Mouse (Mus musculus): ENCODE results near the gene Adcy6.

Adcy6 gene

GRCm38 (mm10) chr15:98609331-98610130 lies at the start of gene Adcy6:
Gene Adcy6, minus strand, starts transcription at chr15:98610076.
- DNase-seq (ENCODE audit: low read depth, low spot score) = peak; percentile 59

- no peak for DNase-seq (ENCODE audit: low read depth, low spot score)
These were observed 47.3 kb upstream of the Adcy6 start for GRCm38 (mm10) chr15:98656982-98657751.

DNA sequence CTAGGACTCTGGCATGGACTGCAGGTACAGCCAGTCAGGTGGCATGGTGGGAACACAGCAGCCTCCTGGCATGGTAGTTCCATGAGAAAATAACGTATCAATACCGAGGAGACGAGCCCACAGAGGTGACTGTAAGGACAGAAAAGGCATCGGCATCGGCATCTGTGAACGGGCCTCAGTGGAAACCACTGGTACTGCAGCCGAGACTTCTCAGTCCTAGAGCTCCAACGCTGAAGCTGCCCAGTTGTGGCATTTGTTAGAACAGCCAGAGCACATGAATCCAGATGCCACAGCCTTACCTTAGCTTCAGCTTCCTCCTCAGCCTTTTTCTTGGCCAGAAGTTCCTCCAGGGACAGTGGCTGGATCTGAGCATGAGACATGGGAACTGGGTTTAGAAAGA lies 42.3 kb upstream of the Adcy6 start:
- DNase-seq (ENCODE audit: low read depth, low spot score) = no peak

DNA sequence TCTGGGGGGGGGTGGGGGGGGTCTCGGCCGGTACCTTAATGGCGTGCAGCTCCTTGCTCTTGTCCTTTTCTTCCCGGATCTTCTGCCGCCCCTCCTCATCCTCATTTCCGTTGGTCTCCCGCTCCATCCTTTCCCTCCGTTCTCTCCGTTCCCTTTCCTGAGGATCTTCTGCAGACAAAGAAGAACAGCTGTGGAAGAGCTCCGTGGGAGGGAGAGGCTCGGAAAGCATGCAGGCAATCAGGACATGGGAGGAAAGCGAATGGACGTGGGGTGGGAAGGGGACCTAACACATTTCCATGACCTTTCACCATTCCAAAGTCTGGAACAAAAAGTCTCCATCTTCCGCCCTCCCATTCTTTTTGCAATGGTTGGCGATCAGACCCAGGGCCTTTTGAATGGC lies 41.6 kb upstream of the Adcy6 start:
- DNase-seq (ENCODE audit: low read depth, low spot score) = no peak

DNA sequence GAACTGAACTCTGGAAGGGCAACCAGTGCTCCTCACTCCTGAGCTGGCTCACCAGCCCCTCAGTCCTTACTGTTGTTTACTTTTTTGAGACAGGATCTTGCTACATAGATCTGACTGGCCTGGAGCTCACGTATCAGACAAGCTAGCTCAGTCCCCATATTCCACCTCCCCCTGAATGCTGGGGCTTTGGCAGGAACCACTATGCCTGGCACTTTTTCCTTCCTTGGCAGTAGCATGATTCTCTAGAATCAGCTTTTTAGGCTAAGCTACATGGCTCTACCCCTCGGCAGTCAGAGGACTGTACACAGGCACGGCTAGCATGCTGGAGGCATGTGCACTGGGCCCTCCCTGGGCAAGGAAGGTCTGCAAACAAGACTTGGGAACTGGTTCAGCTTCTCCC lies 38.2 kb upstream of the Adcy6 start:
- no peak for DNase-seq (ENCODE audit: low read depth, low spot score)

GRCm38 (mm10) chr15:98647308-98647707 lies 37.4 kb upstream of the Adcy6 start:
- DNase-seq (ENCODE audit: low read depth, low spot score) = no peak

DNA sequence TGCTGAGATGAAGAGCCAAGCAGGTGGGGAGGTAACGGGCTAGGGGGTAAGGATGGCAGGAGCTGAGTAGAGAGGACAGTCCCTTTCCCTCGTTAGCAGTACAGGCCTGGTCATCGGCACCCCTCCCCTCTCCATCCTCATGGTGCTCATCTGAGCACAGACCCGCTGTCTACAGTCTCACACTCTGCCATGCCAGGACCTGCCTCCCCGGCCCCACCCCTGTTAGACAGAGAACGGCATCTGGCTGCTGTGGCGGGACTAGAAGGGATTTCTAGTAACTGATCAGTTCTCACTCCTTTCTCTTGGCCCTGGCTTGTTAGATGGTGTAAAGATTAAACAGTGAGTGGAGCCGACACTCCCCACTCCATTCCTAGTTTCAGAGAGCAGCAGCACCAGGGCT lies 36.9 kb upstream of the Adcy6 start:
- no peak for DNase-seq (ENCODE audit: low read depth, low spot score)

- no peak for DNase-seq (ENCODE audit: low read depth, low spot score)
These were observed 35.5 kb upstream of the Adcy6 start for GRCm38 (mm10) chr15:98645057-98646026.

- DNase-seq (ENCODE audit: low read depth, low spot score) = no peak
These were observed 34.5 kb upstream of the Adcy6 start for GRCm38 (mm10) chr15:98644406-98644805.

GRCm38 (mm10) chr15:98640157-98640556 lies 30.3 kb upstream of the Adcy6 start:
- no peak for DNase-seq (ENCODE audit: low read depth, low spot score)

GRCm38 (mm10) chr15:98637155-98637554 lies 27.3 kb upstream of the Adcy6 start:
- DNase-seq (ENCODE audit: low read depth, low spot score) = no peak

DNA sequence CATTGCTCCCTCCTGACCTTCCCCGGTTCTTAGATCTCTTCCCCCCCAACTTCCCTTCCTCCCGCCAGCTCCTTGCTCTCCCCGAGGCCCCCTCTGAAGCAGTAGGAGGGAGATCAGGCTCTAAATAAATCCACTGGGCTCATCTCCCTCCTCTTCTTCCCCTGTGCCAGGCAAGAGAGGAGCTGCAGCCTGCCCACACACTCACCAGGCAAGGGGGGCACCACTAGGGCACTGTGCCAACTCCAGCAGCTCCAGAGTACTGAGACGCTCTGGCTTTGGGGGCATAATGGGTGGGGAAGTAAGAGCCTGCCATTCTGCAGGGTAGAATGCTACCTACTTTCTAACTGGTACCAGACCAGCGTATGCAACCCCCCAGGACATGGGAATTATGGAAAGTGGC lies 26.6 kb upstream of the Adcy6 start:
- DNase-seq (ENCODE audit: low read depth, low spot score) = no peak

GRCm38 (mm10) chr15:98635291-98635841 lies 25.5 kb upstream of the Adcy6 start:
- no peak for DNase-seq (ENCODE audit: low read depth, low spot score)

GRCm38 (mm10) chr15:98634541-98635081 lies 24.7 kb upstream of the Adcy6 start:
- DNase-seq (ENCODE audit: low read depth, low spot score) = no peak

GRCm38 (mm10) chr15:98633822-98634470 lies 24.1 kb upstream of the Adcy6 start:
- DNase-seq (ENCODE audit: low read depth, low spot score) = no peak

DNA sequence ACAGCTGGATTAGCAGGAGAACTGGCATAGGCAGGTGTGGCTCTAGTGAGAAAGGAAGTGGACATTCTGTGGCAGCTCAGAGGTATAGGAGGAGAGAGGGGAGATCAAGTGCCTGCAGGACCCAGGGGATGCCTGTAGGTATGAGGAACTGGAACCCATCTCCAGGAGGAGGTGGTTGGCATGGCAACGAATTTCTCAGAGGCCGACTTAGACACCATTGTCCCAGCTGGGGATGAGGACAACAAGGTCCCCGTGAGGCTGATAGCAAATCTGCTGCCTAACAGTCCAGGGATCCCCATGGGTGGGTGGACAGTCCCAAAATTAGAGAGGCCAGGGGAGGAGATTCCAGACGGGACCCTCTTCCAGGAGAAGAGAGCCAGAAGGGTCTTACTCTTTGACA lies 23.0 kb upstream of the Adcy6 start:
- DNase-seq (ENCODE audit: low read depth, low spot score) = no peak

DNA sequence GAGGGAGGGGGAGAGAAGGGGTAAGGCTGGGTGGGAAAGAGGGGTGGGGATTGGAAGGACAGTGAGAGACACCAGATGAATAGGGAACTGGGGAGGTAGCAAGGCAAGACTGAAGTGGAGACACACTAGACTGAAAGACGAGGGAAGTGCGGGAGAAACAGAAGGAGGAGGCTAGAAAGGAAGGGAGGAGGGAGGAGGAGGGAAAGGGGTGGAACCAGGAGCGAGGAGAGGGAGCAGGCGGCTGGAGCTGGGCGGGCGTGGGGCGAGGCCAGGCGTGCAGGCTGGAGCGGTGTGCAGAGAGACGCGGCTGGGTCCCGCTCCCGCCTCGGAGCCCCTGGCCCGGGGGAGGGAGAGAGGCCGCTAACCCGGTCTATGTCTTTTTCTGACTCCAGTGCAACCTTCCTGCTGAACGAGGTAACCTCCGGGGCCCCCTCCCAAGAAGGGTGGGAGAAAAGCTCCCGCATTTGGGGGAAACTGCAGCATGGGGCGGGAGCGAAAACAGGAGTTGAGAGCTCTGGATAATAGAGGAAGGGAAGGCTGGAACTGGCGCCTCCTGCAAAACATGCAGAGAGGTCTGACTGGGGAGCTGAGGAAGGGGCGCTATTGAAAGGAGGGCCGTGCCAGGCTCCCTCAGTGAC lies 22.4 kb upstream of the Adcy6 start:
- no peak for DNase-seq (ENCODE audit: low read depth, low spot score)

GRCm38 (mm10) chr15:98631493-98631892 lies 21.6 kb upstream of the Adcy6 start:
- no peak for DNase-seq (ENCODE audit: low read depth, low spot score)

GRCm38 (mm10) chr15:98630540-98630939 lies 20.7 kb upstream of the Adcy6 start, which contains the start of gene Cacnb3:
Gene Cacnb3, plus strand, starts transcription at chr15:98630840.
- no peak for DNase-seq (ENCODE audit: low read depth, low spot score)

- DNase-seq (ENCODE audit: low read depth, low spot score) = no peak
These were observed 19.6 kb upstream of the Adcy6 start for GRCm38 (mm10) chr15:98629464-98629863.

All from retina, adult 2 months (tissue).